Mouse (Mus musculus): ENCODE results near the gene Guf1. TPM values are rescaled to one million over a fixed set of nuclear protein-coding genes. Genes with fewer than 3 reads are reported as not detected.
A peak's percentile ranks its signal among the peaks of the same experiment; 100 is the strongest.

The Guf1 gene
- 10.4 and 13.1 TPM in 2 replicates for polyA plus RNA-seq (2011; ENCODE audit: insufficient read depth, insufficient read length, low replicate concordance, missing spikeins)

- TF ChIP-seq POLR2A (IDR thresholded peaks at IDR 0.05; ENCODE audit: borderline replicate concordance, control insufficient read depth, low read depth, low read length): peak; percentile 81; the same call in 1 of the 2 replicates
- TF ChIP-seq CTCF (IDR thresholded peaks at IDR 0.05; ENCODE audit: control insufficient read depth, insufficient read depth, low read length): 0 out of 2 replicates have a peak, but pooled peaks have one; percentile 19
- under 1% methylated on average over 72 of the region's 72 CpGs for WGBS
- H3K27ac ChIP-seq (ENCODE audit: control insufficient read depth, insufficient read depth, low read depth, low read length, poor library complexity): peak within 1 kb of the TSS; percentile 72
These were observed at the start of gene Guf1 for GRCm38 (mm10) chr5:69556628-69557403. Gene Guf1 (plus strand): TSS chr5:69556923.

GRCm38 (mm10) chr5:69507045-69507444 lies 49.7 kb upstream of the Guf1 start:
- H3K4me1 ChIP-seq (ENCODE audit: control insufficient read depth, insufficient read depth, low read length): no peaks in the 10 kb centered on the region
- TF ChIP-seq POLR2A (IDR thresholded peaks at IDR 0.05; ENCODE audit: borderline replicate concordance, control insufficient read depth, low read depth, low read length): no peak
- no peak for TF ChIP-seq CTCF (IDR thresholded peaks at IDR 0.05; ENCODE audit: control insufficient read depth, insufficient read depth, low read length)
- H3K27ac ChIP-seq (ENCODE audit: control insufficient read depth, insufficient read depth, low read depth, low read length, poor library complexity): no peak overlapping the region
- 79% methylated on average over 3 of the region's 3 CpGs for WGBS
- no peak overlapping the region for H3K4me3 ChIP-seq (replicated peaks; ENCODE audit: control insufficient read depth, low read depth, low read length)

More at GRCm38 (mm10) chr5:69556628-69557403, at the start of gene Guf1:
- Histone ChIP-seq H3K4me3 (replicated peaks; ENCODE audit: control insufficient read depth, low read depth, low read length) (peak within 1 kb of the TSS; percentile 98), H3K4me1 (ENCODE audit: control insufficient read depth, insufficient read depth, low read length) (no peaks in the 10 kb centered on the region; the same call in 1 of the 2 replicates)

GRCm38 (mm10) chr5:69511631-69512030 lies 45.1 kb upstream of the Guf1 start:
- Histone ChIP-seq H3K4me3 (replicated peaks; ENCODE audit: control insufficient read depth, low read depth, low read length) (no peak overlapping the region), H3K27ac (ENCODE audit: control insufficient read depth, insufficient read depth, low read depth, low read length, poor library complexity) (no peak overlapping the region), H3K4me1 (ENCODE audit: control insufficient read depth, insufficient read depth, low read length) (no peaks in the 10 kb centered on the region)
- TF ChIP-seq POLR2A (IDR thresholded peaks at IDR 0.05; ENCODE audit: borderline replicate concordance, control insufficient read depth, low read depth, low read length) (no peak), CTCF (IDR thresholded peaks at IDR 0.05; ENCODE audit: control insufficient read depth, insufficient read depth, low read length) (no peak)
- WGBS: 45% methylated on average over 3 of the region's 3 CpGs

DNA sequence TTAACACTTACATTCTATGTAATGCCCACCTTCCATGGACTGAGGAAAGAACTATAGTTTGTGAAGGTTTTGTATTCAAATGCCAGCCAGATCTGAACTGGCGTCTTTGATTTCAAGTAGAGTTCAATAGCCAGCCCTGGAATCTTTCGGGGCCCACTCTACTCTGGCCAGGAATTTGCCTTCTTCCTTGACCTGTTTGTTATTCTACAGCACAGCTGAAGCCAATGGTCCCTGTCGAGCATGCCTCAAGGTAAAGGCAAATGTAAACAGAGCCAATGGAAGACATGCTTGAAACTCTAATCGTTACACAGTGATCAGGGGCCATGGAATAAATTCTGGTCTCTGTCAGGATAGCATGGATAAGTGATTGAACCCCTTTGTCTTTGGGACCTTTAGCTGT lies 44.5 kb upstream of the Guf1 start:
- H3K4me1 ChIP-seq (ENCODE audit: control insufficient read depth, insufficient read depth, low read length): no peaks in the 10 kb centered on the region
- no peak overlapping the region for H3K27ac ChIP-seq (ENCODE audit: control insufficient read depth, insufficient read depth, low read depth, low read length, poor library complexity)
- no peak overlapping the region for H3K4me3 ChIP-seq (replicated peaks; ENCODE audit: control insufficient read depth, low read depth, low read length)
- WGBS: 74% methylated on average over 4 of the region's 4 CpGs
- TF ChIP-seq POLR2A (IDR thresholded peaks at IDR 0.05; ENCODE audit: borderline replicate concordance, control insufficient read depth, low read depth, low read length) (no peak), CTCF (IDR thresholded peaks at IDR 0.05; ENCODE audit: control insufficient read depth, insufficient read depth, low read length) (no peak)

- no peaks in the 10 kb centered on the region for H3K4me1 ChIP-seq (ENCODE audit: control insufficient read depth, insufficient read depth, low read length)
- peak; percentile 35; the same call in 1 of the 2 replicates for TF ChIP-seq CTCF (IDR thresholded peaks at IDR 0.05; ENCODE audit: control insufficient read depth, insufficient read depth, low read length)
- no peak for TF ChIP-seq POLR2A (IDR thresholded peaks at IDR 0.05; ENCODE audit: borderline replicate concordance, control insufficient read depth, low read depth, low read length)
- no peak overlapping the region for H3K27ac ChIP-seq (ENCODE audit: control insufficient read depth, insufficient read depth, low read depth, low read length, poor library complexity)
- no peak overlapping the region for H3K4me3 ChIP-seq (replicated peaks; ENCODE audit: control insufficient read depth, low read depth, low read length)
- WGBS: 33% methylated on average over 7 of the region's 7 CpGs
These were observed 36.0 kb upstream of the Guf1 start for GRCm38 (mm10) chr5:69520661-69521278.

- no peak overlapping the region for H3K27ac ChIP-seq (ENCODE audit: control insufficient read depth, insufficient read depth, low read depth, low read length, poor library complexity)
- H3K4me3 ChIP-seq (replicated peaks; ENCODE audit: control insufficient read depth, low read depth, low read length): no peak overlapping the region
- no peaks in the 10 kb centered on the region for H3K4me1 ChIP-seq (ENCODE audit: control insufficient read depth, insufficient read depth, low read length)
- 26% methylated on average over 5 of the region's 5 CpGs for WGBS
- TF ChIP-seq POLR2A (IDR thresholded peaks at IDR 0.05; ENCODE audit: borderline replicate concordance, control insufficient read depth, low read depth, low read length) (no peak), CTCF (IDR thresholded peaks at IDR 0.05; ENCODE audit: control insufficient read depth, insufficient read depth, low read length) (no peak)
These were observed 34.7 kb upstream of the Guf1 start for GRCm38 (mm10) chr5:69522064-69522463.

GRCm38 (mm10) chr5:69523944-69524343 lies 32.8 kb upstream of the Guf1 start:
- Histone ChIP-seq H3K4me3 (replicated peaks; ENCODE audit: control insufficient read depth, low read depth, low read length) (no peak overlapping the region), H3K4me1 (ENCODE audit: control insufficient read depth, insufficient read depth, low read length) (no peaks in the 10 kb centered on the region), H3K27ac (ENCODE audit: control insufficient read depth, insufficient read depth, low read depth, low read length, poor library complexity) (no peak overlapping the region)
- TF ChIP-seq POLR2A (IDR thresholded peaks at IDR 0.05; ENCODE audit: borderline replicate concordance, control insufficient read depth, low read depth, low read length) (no peak), CTCF (IDR thresholded peaks at IDR 0.05; ENCODE audit: control insufficient read depth, insufficient read depth, low read length) (no peak)

GRCm38 (mm10) chr5:69541680-69542079 lies 15.0 kb upstream of the Guf1 start:
- no peak overlapping the region for H3K27ac ChIP-seq (ENCODE audit: control insufficient read depth, insufficient read depth, low read depth, low read length, poor library complexity)
- H3K4me1 ChIP-seq (ENCODE audit: control insufficient read depth, insufficient read depth, low read length): no peaks in the 10 kb centered on the region
- WGBS: 54% methylated on average over 1 of the region's 1 CpGs
- TF ChIP-seq POLR2A (IDR thresholded peaks at IDR 0.05; ENCODE audit: borderline replicate concordance, control insufficient read depth, low read depth, low read length): no peak
- no peak for TF ChIP-seq CTCF (IDR thresholded peaks at IDR 0.05; ENCODE audit: control insufficient read depth, insufficient read depth, low read length)
- no peak overlapping the region for H3K4me3 ChIP-seq (replicated peaks; ENCODE audit: control insufficient read depth, low read depth, low read length)

Measured in bone marrow, adult 2 months (tissue).